Mouse (Mus musculus) kidney, embryonic 15.5 days (tissue): ENCODE results near the gene Gm20431. TPM values are rescaled to one million over a fixed set of nuclear protein-coding genes. Genes with fewer than 3 reads are reported as not detected.

Experiments
- ATAC-seq: fragments of 200-750 bp; cut with Nextera tagmentation; replicated peaks from 2 replicates; pipeline ENCODE4 v1.8.0; 2017; ENCODE audit warnings: moderate TSS enrichment; ENCODE audit not compliant: low FRiP score
- H3K27ac ChIP-seq: fragments of 300-500 bp; sonication (generic); 2 replicates; pipeline ENCODE4 v1.5.1; 2015; ENCODE audit warnings: mild to moderate bottlenecking, inconsistent platforms
- H3K27me3 ChIP-seq: fragments of 300-500 bp; sonication (generic); 2 replicates; pipeline ENCODE4 v1.6.1; 2015; ENCODE audit warnings: inconsistent platforms
- H3K36me3 ChIP-seq: fragments of 300-500 bp; sonication (generic); 2 replicates; pipeline ENCODE4 v1.6.1; 2015; ENCODE audit warnings: inconsistent platforms
- H3K4me1 ChIP-seq: fragments of 300-500 bp; sonication (generic); 2 replicates; pipeline ENCODE4 v1.6.1; 2015; ENCODE audit warnings: inconsistent platforms
- H3K4me2 ChIP-seq: fragments of 300-500 bp; sonication (generic); 2 replicates; pipeline ENCODE4 v1.6.1; 2015; ENCODE audit warnings: moderate library complexity, mild to moderate bottlenecking, inconsistent platforms
- H3K4me3 ChIP-seq: fragments of 300-500 bp; sonication (generic); replicated peaks from 2 replicates; pipeline ENCODE4 v1.5.1; 2015; ENCODE audit warnings: mild to moderate bottlenecking, inconsistent platforms
- H3K9ac ChIP-seq: fragments of 300-500 bp; sonication (generic); 2 replicates; pipeline ENCODE4 v1.6.1; 2015; ENCODE audit warnings: mild to moderate bottlenecking, inconsistent platforms
- H3K9me3 ChIP-seq: fragments of 300-500 bp; sonication (generic); replicated peaks from 2 replicates; pipeline ENCODE4 v1.6.1; 2016; ENCODE audit warnings: inconsistent platforms
- WGBS: fragments of 180-500 bp; shearing (Covaris S2); methylation state at CpG from one replicate; pipeline ENCODE4 v1.1.7; 2015; ENCODE audit warnings: mixed read lengths; 5-methylcytosine and 5-hydroxymethylcytosine counted together
- polyA plus RNA-seq: library from polyadenylated mRNA; unstranded; fragments of >200 nt; fragmentation: Nextera tagmentation; extraction: Ambion mirVana; gene quantifications from 2 replicates; pipeline ENCODE4 v1.2.1, GENCODE M21; 2015

Gm20431 gene
- polyA plus RNA-seq: 12.1 and 12.8 TPM in 2 replicates

- peaks cover 6% of the 10 kb centered on the region; the same call in 1 of the 2 replicates for H3K27me3 ChIP-seq
- peak within 1 kb of the TSS; percentile 89 for H3K27ac ChIP-seq
- peak within 1 kb of the TSS; percentile 95 for H3K4me3 ChIP-seq
- H3K36me3 ChIP-seq: no peaks in the 10 kb centered on the region
- peak within 1 kb of the TSS; percentile 96 for H3K4me2 ChIP-seq
- peak; percentile 95 for ATAC-seq
- peaks cover 50% of the 10 kb centered on the region for H3K4me1 ChIP-seq
- under 1% methylated on average over 102 of the region's 110 CpGs for WGBS
- peak within 1 kb of the TSS; percentile 94 for H3K9ac ChIP-seq
- H3K9me3 ChIP-seq: no peaks in the 10 kb centered on the region
Measured at GRCm38 (mm10) chr2:167661270-167662203, at the start of gene Gm20431. Gm20431 (minus strand) TSS chr2:167661496.

DNA sequence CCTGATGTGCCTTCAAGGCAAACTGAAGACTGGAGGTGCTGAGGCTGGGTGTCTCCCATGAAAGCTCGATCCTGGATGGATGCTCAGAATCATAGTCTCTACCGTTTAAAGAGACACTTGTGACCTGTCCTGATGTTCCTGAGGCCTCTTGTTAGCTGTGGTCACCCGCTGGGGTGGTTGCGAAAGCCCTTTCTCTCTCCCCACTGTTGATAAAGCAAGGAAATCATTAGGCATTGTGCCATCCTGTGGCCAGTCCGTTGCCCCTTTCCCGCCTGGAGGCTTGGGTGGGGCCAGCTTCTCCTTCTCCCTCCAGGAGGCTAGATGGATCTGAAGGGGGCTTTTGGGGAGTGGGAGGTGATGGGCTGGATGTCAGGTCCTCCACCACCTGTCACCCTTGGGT is 49.3 kb upstream of the Gm20431 start:
- no peak overlapping the region for H3K27ac ChIP-seq
- peaks cover 39% of the 10 kb centered on the region for H3K4me1 ChIP-seq
- ATAC-seq: no peak
- H3K4me3 ChIP-seq: no peak overlapping the region
- H3K9me3 ChIP-seq: no peaks in the 10 kb centered on the region
- WGBS: 69% methylated on average over 6 of the region's 6 CpGs
- no peaks in the 10 kb centered on the region for H3K36me3 ChIP-seq
- no peak overlapping the region for H3K4me2 ChIP-seq
- no peaks in the 10 kb centered on the region for H3K27me3 ChIP-seq
- no peak overlapping the region for H3K9ac ChIP-seq

DNA sequence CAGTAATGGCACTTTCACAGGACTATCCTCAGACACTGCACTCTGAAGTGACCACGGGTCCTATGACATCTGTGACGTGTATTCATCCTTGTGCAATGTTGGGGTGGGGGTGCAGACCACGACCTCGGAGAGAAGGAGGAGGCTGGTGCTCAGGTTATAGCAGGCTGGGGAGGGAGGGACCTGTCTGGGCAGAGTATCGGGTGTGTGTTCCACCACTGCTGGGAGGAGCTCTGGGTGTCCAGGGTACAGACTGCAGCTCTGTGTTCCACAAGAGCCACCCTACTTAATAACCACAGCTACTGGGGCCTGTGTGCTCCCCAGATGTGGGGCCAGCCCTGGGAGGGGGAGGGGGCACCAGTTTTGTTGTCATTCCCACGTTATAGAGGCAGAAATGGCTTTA is 48.7 kb upstream of the Gm20431 start:
- H3K27ac ChIP-seq: no peak overlapping the region
- no peak overlapping the region for H3K4me2 ChIP-seq
- no peaks in the 10 kb centered on the region for H3K36me3 ChIP-seq
- WGBS: 52% methylated on average over 6 of the region's 6 CpGs
- no peak for ATAC-seq
- H3K4me3 ChIP-seq: no peak overlapping the region
- H3K27me3 ChIP-seq: no peaks in the 10 kb centered on the region
- no peaks in the 10 kb centered on the region for H3K9me3 ChIP-seq
- H3K4me1 ChIP-seq: peaks cover 36% of the 10 kb centered on the region
- H3K9ac ChIP-seq: no peak overlapping the region

DNA sequence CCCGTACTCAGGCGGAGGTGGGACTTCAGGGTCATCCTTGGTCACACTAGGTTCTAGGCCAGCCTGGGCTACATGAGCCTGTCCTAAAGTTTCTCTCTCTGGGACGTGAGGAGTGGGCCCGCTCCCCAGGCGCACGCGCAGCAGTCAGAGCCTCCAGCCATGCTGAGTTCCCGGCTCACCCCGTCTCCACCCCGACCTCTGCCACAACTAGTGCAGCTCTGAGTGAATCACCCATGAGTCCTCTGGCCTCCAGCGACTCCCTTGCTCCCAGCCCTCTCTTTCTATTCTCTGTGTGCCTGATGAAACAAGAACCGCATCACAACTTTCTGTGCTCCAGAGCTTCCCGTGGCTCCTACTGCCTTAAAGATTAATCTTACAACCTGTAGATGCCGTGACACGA is 47.1 kb upstream of the Gm20431 start:
- H3K27ac ChIP-seq: no peak overlapping the region; the same call in 1 of the 2 replicates
- ATAC-seq: no peak
- H3K9ac ChIP-seq: no peak overlapping the region
- no peak overlapping the region for H3K4me2 ChIP-seq
- WGBS: 48% methylated on average over 15 of the region's 15 CpGs
- H3K36me3 ChIP-seq: no peaks in the 10 kb centered on the region
- H3K9me3 ChIP-seq: no peaks in the 10 kb centered on the region
- H3K4me3 ChIP-seq: no peak overlapping the region
- H3K4me1 ChIP-seq: peaks cover 35% of the 10 kb centered on the region
- H3K27me3 ChIP-seq: no peaks in the 10 kb centered on the region

GRCm38 (mm10) chr2:167706183-167706939 is 45.1 kb upstream of the Gm20431 start:
- H3K9ac ChIP-seq: no peak overlapping the region
- no peak overlapping the region for H3K27ac ChIP-seq
- peaks cover 28% of the 10 kb centered on the region for H3K4me1 ChIP-seq
- H3K4me2 ChIP-seq: no peak overlapping the region
- no peaks in the 10 kb centered on the region for H3K27me3 ChIP-seq
- H3K36me3 ChIP-seq: no peaks in the 10 kb centered on the region
- 59% methylated on average over 11 of the region's 11 CpGs for WGBS
- H3K4me3 ChIP-seq: no peak overlapping the region
- ATAC-seq: no peak
- H3K9me3 ChIP-seq: no peaks in the 10 kb centered on the region

- Histone ChIP-seq H3K9ac (no peak overlapping the region), H3K9me3 (no peaks in the 10 kb centered on the region), H3K4me2 (no peak overlapping the region), H3K36me3 (no peaks in the 10 kb centered on the region), H3K27me3 (no peaks in the 10 kb centered on the region), H3K27ac (no peak overlapping the region), H3K4me3 (no peak overlapping the region), H3K4me1 (peaks cover 19% of the 10 kb centered on the region; the same call in 1 of the 2 replicates)
- 91% methylated on average over 4 of the region's 4 CpGs for WGBS
- ATAC-seq: no peak
Measured at GRCm38 (mm10) chr2:167704409-167704808, 43.1 kb upstream of the Gm20431 start.

DNA sequence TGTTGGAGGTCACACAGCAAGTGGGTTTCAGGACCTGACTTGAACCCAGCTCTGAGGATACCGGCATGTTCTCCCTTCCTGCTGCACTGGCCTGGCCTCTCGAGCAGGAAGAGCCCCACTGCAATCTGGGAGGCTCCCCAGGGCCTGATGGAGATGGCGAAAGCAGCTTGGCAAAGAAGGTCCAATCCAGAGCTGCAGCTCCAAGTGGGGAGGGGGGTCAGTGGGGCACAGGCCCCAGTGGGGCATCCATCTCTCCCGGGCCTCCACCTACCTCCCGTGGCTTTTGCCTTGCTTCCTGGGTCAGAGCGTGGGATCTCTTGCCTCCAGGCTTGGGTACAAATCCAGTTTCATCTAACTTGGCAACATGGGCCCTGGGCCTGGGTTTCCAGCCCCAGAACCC is 40.8 kb upstream of the Gm20431 start:
- no peaks in the 10 kb centered on the region for H3K27me3 ChIP-seq
- H3K9ac ChIP-seq: no peak overlapping the region
- H3K36me3 ChIP-seq: no peaks in the 10 kb centered on the region
- peaks cover 18% of the 10 kb centered on the region; the same call in 1 of the 2 replicates for H3K4me1 ChIP-seq
- H3K4me3 ChIP-seq: no peak overlapping the region
- no peak overlapping the region for H3K27ac ChIP-seq
- no peak for ATAC-seq
- 76% methylated on average over 6 of the region's 6 CpGs for WGBS
- H3K9me3 ChIP-seq: no peaks in the 10 kb centered on the region
- no peak overlapping the region for H3K4me2 ChIP-seq

GRCm38 (mm10) chr2:167701472-167701871 is 40.2 kb upstream of the Gm20431 start:
- Histone ChIP-seq H3K4me1 (peaks cover 14% of the 10 kb centered on the region; the same call in 1 of the 2 replicates), H3K9me3 (no peaks in the 10 kb centered on the region), H3K27ac (no peak overlapping the region), H3K9ac (no peak overlapping the region), H3K4me2 (no peak overlapping the region), H3K36me3 (no peaks in the 10 kb centered on the region), H3K27me3 (no peaks in the 10 kb centered on the region), H3K4me3 (no peak overlapping the region)
- ATAC-seq: no peak
- WGBS: 79% methylated on average over 5 of the region's 5 CpGs

DNA sequence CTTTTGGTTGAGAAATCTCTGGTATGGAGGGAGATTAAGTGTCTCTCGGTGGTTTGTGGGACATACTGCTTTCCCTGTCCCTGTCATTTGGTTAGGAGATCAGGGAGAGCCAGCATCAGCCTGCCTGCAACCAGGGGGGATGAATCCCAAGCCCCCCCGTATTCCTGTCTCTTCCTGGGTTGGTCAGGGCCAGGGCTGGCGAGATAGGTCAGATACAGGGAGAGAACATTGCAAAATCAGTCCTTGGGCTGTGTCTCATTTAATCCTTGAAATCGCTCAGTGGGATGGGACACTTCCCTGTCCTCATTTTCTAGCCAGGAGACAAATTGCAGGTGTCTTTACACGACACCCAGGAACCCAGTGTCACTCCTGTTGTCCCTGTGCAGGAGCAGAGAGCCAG is 38.7 kb upstream of the Gm20431 start:
- ATAC-seq: no peak
- no peak overlapping the region for H3K4me2 ChIP-seq
- 74% methylated on average over 5 of the region's 5 CpGs for WGBS

GRCm38 (mm10) chr2:167697902-167698301 is 36.6 kb upstream of the Gm20431 start:
- Histone ChIP-seq H3K9ac (no peak overlapping the region), H3K27me3 (no peaks in the 10 kb centered on the region), H3K9me3 (0 out of 2 replicates have a peak, but pooled peaks cover 5% of the 10 kb centered on the region), H3K4me2 (no peak overlapping the region), H3K4me3 (no peak overlapping the region), H3K36me3 (no peaks in the 10 kb centered on the region), H3K27ac (peak overlapping the region; percentile 52), H3K4me1 (peaks cover 14% of the 10 kb centered on the region; the same call in 1 of the 2 replicates)
- 40% methylated on average over 5 of the region's 5 CpGs for WGBS
- 0 out of 2 replicates have a peak, but pooled peaks have one; percentile 38 for ATAC-seq

More for the DNA sequence above, 38.7 kb upstream of the Gm20431 start:
- H3K27me3 ChIP-seq: no peaks in the 10 kb centered on the region
- no peak overlapping the region for H3K27ac ChIP-seq
- no peak overlapping the region for H3K4me3 ChIP-seq
- H3K9me3 ChIP-seq: 0 out of 2 replicates have a peak, but pooled peaks cover 4% of the 10 kb centered on the region
- H3K4me1 ChIP-seq: peaks cover 14% of the 10 kb centered on the region; the same call in 1 of the 2 replicates
- no peak overlapping the region for H3K9ac ChIP-seq
- H3K36me3 ChIP-seq: no peaks in the 10 kb centered on the region

DNA sequence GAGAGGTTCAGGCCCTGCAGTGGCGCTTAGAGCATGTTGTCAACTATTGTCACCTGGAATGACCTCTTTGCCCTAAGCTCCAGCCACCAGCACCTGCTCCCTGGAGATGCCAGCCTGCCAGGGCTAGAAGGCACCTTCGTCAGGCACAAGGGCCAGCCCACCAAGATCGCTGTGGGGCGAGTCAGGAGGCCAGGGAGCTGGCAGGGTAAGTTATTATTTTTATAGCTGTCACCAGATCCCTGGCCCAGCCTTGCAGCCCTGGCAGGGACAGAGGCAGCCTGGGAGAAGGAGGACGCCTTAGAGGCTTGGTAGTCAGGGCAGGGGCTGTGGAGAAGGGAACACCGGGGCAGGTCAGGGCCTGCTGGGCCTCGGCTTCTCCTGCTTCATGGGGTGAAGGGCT is 34.8 kb upstream of the Gm20431 start:
- Histone ChIP-seq H3K9ac (no peak overlapping the region), H3K4me1 (peaks cover 22% of the 10 kb centered on the region), H3K9me3 (0 out of 2 replicates have a peak, but pooled peaks cover 5% of the 10 kb centered on the region), H3K4me2 (no peak overlapping the region), H3K36me3 (no peaks in the 10 kb centered on the region), H3K4me3 (no peak overlapping the region), H3K27ac (no peak overlapping the region), H3K27me3 (no peaks in the 10 kb centered on the region)
- 58% methylated on average over 7 of the region's 7 CpGs for WGBS
- no peak for ATAC-seq

- H3K4me1 ChIP-seq: peaks cover 29% of the 10 kb centered on the region
- no peak overlapping the region for H3K4me3 ChIP-seq
- H3K27ac ChIP-seq: no peak overlapping the region
- no peaks in the 10 kb centered on the region for H3K36me3 ChIP-seq
- ATAC-seq: no peak
- H3K9me3 ChIP-seq: 0 out of 2 replicates have a peak, but pooled peaks cover 5% of the 10 kb centered on the region
- WGBS: 83% methylated on average over 14 of the region's 14 CpGs
- no peaks in the 10 kb centered on the region for H3K27me3 ChIP-seq
- H3K9ac ChIP-seq: no peak overlapping the region
- no peak overlapping the region for H3K4me2 ChIP-seq
Measured at GRCm38 (mm10) chr2:167695491-167695890, 34.2 kb upstream of the Gm20431 start.
